Mouse (Mus musculus) kidney, postnatal 0 days (tissue): ENCODE measurements around the gene Gnptab. TPM values are rescaled to one million over a fixed set of nuclear protein-coding genes. Genes with fewer than 3 reads are reported as not detected.
"Not testable (repeated sequence)": the region's sequence is repeated elsewhere in the genome, so short reads cannot be mapped to it uniquely, and the experiment has no call there.

ENCODE experiments used
- ATAC-seq: fragments of 200-750 bp; cut with Nextera tagmentation; replicated peaks from 2 replicates; pipeline ENCODE4 v1.8.0; 2017; ENCODE audit warnings: low read depth, moderate number of reproducible peaks, moderate TSS enrichment, moderate library complexity; ENCODE audit not compliant: low FRiP score
- DNase-seq: peaks from one replicate; pipeline ENCODE4 v3.0.0-alpha.2; 2016; ENCODE audit warnings: low spot score
- H3K27ac ChIP-seq: fragments of 300-500 bp; sonication (generic); 2 replicates; pipeline ENCODE4 v1.5.1; 2014; ENCODE audit warnings: mild to moderate bottlenecking
- H3K27me3 ChIP-seq: fragments of 300-500 bp; sonication (generic); 2 replicates; pipeline ENCODE4 v1.6.1; 2014; ENCODE audit warnings: low read length, mixed read lengths; ENCODE audit not compliant: insufficient read depth
- H3K36me3 ChIP-seq: fragments of 300-500 bp; sonication (generic); 2 replicates; pipeline ENCODE4 v1.6.1; 2014; ENCODE audit warnings: low read length, mixed read lengths; ENCODE audit not compliant: insufficient read depth
- H3K4me1 ChIP-seq: fragments of 300-500 bp; sonication (generic); replicated peaks from 2 replicates; pipeline ENCODE4 v1.6.1; 2014; ENCODE audit warnings: antibody characterized with exemption, low read length, mixed read lengths; ENCODE audit not compliant: insufficient read depth
- H3K4me2 ChIP-seq: fragments of 300-500 bp; sonication (generic); 2 replicates; pipeline ENCODE4 v1.6.1; 2014; ENCODE audit warnings: mild to moderate bottlenecking, low read length, moderate library complexity, mixed read lengths
- H3K4me3 ChIP-seq: fragments of 300-500 bp; sonication (generic); replicated peaks from 2 replicates; pipeline ENCODE4 v1.5.1; 2014; ENCODE audit warnings: low read depth, low read length
- H3K9ac ChIP-seq: fragments of 300-500 bp; sonication (generic); 2 replicates; pipeline ENCODE4 v1.6.1; 2014; ENCODE audit warnings: low read depth, low read length
- H3K9me3 ChIP-seq: fragments of 300-500 bp; sonication (generic); replicated peaks from 2 replicates; pipeline ENCODE4 v1.6.1; 2016; ENCODE audit warnings: low read length, inconsistent platforms, mixed read lengths
- CTCF ChIP-seq: IDR thresholded peaks from 2 replicates; pipeline ENCODE4 v1.5.1; 2016; ENCODE audit warnings: antibody characterized with exemption, low read depth, mild to moderate bottlenecking, moderate library complexity
- WGBS: fragments of 180-500 bp; shearing (Covaris S2); extraction: QIAGEN DNeasy Blood & Tissue Kit; methylation state at CpG from one replicate; pipeline ENCODE4 v1.1.7; 2014; 5-methylcytosine and 5-hydroxymethylcytosine counted together
- polyA plus RNA-seq: library from polyadenylated mRNA; unstranded; fragments of >200 nt; fragmentation: Nextera tagmentation; extraction: Ambion mirVana; gene quantifications from 2 replicates; pipeline ENCODE4 v1.2.1, GENCODE M21; 2015

The Gnptab gene
- polyA plus RNA-seq, 1 experiment from 2014 or later: 9.0 TPM

GRCm38 (mm10) chr10:88356983-88357559 lies 21.9 kb upstream of the Gnptab start:
- DNase-seq (peak; percentile 67), ATAC-seq (peak; percentile 80)
- Histone ChIP-seq H3K27me3 (no peaks in the 10 kb centered on the region), H3K4me3 (peak overlapping the region; percentile 56), H3K9ac (peak overlapping the region; percentile 63), H3K4me2 (peak overlapping the region; percentile 85), H3K4me1 (no peaks in the 10 kb centered on the region), H3K27ac (no peak overlapping the region), H3K36me3 (no peaks in the 10 kb centered on the region), H3K9me3 (no peaks in the 10 kb centered on the region; the same call in 1 of the 2 replicates)
- WGBS: 3% methylated on average over 45 of the region's 47 CpGs
- TF ChIP-seq CTCF: no peak

- Histone ChIP-seq H3K4me2 (no peak overlapping the region), H3K9ac (no peak overlapping the region), H3K27ac (no peak overlapping the region), H3K4me3 (no peak overlapping the region), H3K36me3 (no peaks in the 10 kb centered on the region), H3K27me3 (no peaks in the 10 kb centered on the region), H3K9me3 (no peaks in the 10 kb centered on the region; the same call in 1 of the 2 replicates), H3K4me1 (no peaks in the 10 kb centered on the region)
- ATAC-seq: no peak
- DNase-seq: no peak
- no peak for TF ChIP-seq CTCF
- WGBS: 81% methylated on average over 1 of the region's 1 CpGs
Measured at GRCm38 (mm10) chr10:88362218-88362617, 16.7 kb upstream of the Gnptab start.

- TF ChIP-seq CTCF: no peak
- 91% methylated on average over 3 of the region's 3 CpGs for WGBS
- Histone ChIP-seq H3K9me3 (no peaks in the 10 kb centered on the region), H3K27me3 (no peaks in the 10 kb centered on the region), H3K4me3 (no peak overlapping the region), H3K4me2 (no peak overlapping the region), H3K9ac (no peak overlapping the region), H3K27ac (no peak overlapping the region), H3K36me3 (no peaks in the 10 kb centered on the region), H3K4me1 (no peaks in the 10 kb centered on the region)
- ATAC-seq (no peak), DNase-seq (no peak)
Measured at GRCm38 (mm10) chr10:88364221-88364620, 14.7 kb upstream of the Gnptab start.

GRCm38 (mm10) chr10:88369233-88369632 lies 9.7 kb upstream of the Gnptab start:
- Histone ChIP-seq H3K9ac (no peak overlapping the region), H3K36me3 (no peaks in the 10 kb centered on the region), H3K4me1 (no peaks in the 10 kb centered on the region), H3K4me3 (no peak overlapping the region), H3K9me3 (no peaks in the 10 kb centered on the region), H3K27ac (no peak overlapping the region), H3K4me2 (no peak overlapping the region), H3K27me3 (no peaks in the 10 kb centered on the region)
- WGBS: 38% methylated on average over 4 of the region's 4 CpGs
- TF ChIP-seq CTCF: no peak
- no peak for ATAC-seq
- no peak for DNase-seq

DNA sequence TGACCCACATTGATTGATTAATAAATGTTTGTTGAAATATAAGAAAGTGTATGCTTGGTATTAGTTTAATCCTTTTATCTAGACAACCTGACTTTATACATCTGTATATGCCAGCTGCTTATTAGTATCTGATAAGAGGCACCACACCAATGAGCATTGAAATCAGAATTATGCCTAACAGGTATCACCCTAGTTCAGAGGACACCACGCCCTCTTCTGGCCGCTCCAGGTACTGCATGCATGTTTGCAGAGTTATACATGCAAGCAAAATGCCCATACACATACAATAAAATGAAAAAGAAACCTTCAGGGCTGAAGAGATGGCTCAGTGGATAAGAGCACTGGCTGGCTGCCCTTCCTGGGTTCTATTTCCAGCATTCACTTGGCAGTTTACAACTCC lies 7.1 kb upstream of the Gnptab start:
- TF ChIP-seq CTCF: peak; percentile 58
- Histone ChIP-seq H3K9ac (no peak overlapping the region), H3K4me2 (no peak overlapping the region), H3K27me3 (no peaks in the 10 kb centered on the region), H3K4me1 (no peaks in the 10 kb centered on the region), H3K27ac (no peak overlapping the region), H3K4me3 (no peak overlapping the region), H3K9me3 (no peaks in the 10 kb centered on the region), H3K36me3 (no peaks in the 10 kb centered on the region)
- no peak for DNase-seq
- no peak for ATAC-seq
- WGBS: 3% methylated on average over 2 of the region's 2 CpGs

DNA sequence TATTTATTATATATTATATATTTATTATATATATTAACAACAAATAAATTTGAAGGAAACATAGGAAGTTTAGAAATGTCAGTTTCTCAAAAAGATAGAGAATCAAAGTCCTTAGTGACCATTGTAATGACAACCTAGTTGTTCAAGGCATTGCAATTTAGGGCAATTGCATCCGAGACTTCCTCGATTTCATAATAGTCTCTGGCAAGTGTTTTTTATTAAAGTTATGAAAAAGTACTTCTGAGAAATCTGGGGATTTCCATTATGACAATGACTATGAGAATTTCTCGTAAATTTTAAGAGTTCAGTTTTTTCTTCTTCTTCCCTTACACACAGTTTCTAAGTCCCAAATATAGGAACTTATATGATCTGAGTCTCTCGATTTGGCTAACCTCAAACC lies 6.5 kb upstream of the Gnptab start:
- H3K36me3 ChIP-seq: no peaks in the 10 kb centered on the region
- H3K9me3 ChIP-seq: no peaks in the 10 kb centered on the region
- no peak overlapping the region for H3K4me3 ChIP-seq
- H3K4me2 ChIP-seq: no peak overlapping the region
- TF ChIP-seq CTCF: no peak
- no peak overlapping the region for H3K9ac ChIP-seq
- H3K4me1 ChIP-seq: no peaks in the 10 kb centered on the region
- DNase-seq: no peak
- WGBS: 90% methylated on average over 4 of the region's 4 CpGs
- no peaks in the 10 kb centered on the region for H3K27me3 ChIP-seq
- no peak overlapping the region for H3K27ac ChIP-seq
- ATAC-seq: no peak

GRCm38 (mm10) chr10:88372945-88373344 lies 6.0 kb upstream of the Gnptab start:
- H3K36me3 ChIP-seq, ATAC-seq, H3K9me3 ChIP-seq, H3K4me3 ChIP-seq, H3K27ac ChIP-seq, H3K4me2 ChIP-seq, H3K27me3 ChIP-seq, DNase-seq, H3K4me1 ChIP-seq, H3K9ac ChIP-seq: not testable (repeated sequence)
- WGBS: 81% methylated on average over 2 of the region's 2 CpGs
